Mouse (Mus musculus) regulatory T cell (primary cell): ENCODE data around the gene Npff.

Experiments used
- in situ Hi-C: fragments of 300-600 bp; cut with MboI, MseI; formaldehyde crosslinking; loops from one replicate; pipeline ENCODE4 v1.15.1; 2025; ENCODE audit warnings: high pct_unique_total_duplicates

Gene Npff

DNA sequence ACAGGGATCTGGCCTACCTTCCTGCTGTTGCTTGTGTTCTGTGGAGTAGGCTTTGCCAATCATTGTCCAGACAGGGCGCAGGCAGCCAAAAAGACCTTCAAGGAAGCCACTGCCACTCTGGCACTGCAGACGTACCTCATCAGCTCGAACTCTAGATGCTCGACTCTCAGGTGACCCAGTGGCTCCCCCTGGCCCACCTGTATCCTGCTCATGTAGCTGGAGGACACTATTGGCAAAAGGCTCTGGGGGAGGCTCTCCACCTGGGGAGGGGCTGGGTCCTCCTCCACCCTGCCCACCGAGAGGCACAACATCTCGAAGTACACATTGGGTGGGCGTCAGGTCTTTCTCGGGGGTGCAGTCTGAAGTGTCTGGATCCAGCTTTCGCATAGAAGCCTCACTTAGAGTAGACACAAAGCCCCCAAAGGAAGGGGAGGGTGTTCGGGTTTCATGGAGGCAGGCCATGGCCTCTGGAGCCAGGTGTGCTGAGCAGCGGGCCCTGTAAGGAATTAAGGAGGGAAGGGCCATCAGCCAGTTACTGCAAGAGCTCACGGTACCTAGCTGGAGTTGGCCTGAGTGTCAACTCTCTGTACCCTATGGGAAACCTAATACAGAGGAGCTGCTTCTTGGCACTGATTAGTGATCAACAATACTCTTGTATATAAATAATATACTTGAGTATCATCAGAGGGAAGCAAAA lies 19.5 kb downstream of the Npff start:
- in situ Hi-C loops: no loop called here

DNA sequence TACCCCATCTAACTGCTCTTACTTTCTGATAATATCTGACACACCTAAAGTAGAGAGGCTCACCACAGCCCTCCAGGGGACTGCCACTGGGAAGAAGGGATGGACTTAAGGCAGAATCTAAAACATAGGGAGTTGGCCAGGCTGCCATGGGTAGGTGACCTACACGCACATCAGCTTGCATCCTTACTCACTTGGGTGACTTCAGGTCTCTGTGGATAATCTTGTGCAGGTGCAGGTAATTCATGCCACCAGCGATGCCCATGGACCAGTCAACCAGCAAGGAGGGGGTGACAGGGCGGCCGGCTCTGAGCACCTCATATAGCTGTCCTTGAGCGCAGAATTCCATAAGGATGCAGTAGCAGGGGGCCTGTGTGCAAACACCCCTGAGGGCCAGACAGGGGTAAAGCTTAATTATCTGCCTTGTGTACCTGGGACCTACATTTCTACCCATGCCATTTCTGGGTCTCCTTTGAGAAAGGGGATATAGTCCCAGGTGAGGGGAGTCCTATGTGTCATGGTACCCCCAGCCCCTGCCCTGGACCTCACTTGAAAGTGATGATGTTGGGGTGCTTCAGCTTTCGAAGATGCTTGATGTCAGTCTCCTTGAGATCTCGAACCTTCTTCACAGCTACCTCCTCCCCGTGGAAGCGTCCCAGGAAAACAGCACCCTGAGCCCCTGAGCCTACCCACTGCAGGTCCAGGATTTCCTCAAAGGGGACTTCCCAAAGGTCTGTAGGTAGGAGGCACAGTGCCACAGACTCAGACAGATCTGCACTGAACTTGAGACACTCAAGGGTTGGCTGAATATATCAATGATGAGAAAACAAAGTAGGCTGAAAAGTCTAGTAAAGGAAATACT lies 20.6 kb downstream of the Npff start:
- in situ Hi-C loops: no loop called here

DNA sequence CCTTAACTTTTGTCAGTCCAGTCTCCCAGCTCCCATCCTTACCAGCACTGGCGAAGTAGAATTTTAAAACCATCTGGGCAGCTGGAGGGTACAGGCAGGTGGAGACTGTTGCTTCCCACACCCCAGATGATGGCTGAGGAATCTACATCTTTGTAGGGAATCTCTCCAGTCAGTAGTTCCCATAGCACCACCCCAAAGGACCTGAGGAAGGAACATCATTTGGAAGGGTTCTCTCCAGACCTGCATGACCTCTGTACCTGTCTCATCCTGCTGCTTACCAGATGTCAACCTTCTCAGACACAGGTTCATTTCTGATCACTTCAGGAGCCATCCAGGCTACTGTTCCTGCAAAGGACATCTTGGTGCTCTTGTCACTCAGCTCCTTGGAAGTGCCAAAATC lies 21.3 kb downstream of the Npff start, which contains the start of gene Gm10337:
TSS of gene Gm10337 (plus strand) at position 276 of the 400 bp plus-strand sequence.
- in situ Hi-C loops: no loop called here

- in situ Hi-C loops: no loop called here
These were observed 22.4 kb downstream of the Npff start for GRCm38 (mm10) chr15:102502254-102502840.

DNA sequence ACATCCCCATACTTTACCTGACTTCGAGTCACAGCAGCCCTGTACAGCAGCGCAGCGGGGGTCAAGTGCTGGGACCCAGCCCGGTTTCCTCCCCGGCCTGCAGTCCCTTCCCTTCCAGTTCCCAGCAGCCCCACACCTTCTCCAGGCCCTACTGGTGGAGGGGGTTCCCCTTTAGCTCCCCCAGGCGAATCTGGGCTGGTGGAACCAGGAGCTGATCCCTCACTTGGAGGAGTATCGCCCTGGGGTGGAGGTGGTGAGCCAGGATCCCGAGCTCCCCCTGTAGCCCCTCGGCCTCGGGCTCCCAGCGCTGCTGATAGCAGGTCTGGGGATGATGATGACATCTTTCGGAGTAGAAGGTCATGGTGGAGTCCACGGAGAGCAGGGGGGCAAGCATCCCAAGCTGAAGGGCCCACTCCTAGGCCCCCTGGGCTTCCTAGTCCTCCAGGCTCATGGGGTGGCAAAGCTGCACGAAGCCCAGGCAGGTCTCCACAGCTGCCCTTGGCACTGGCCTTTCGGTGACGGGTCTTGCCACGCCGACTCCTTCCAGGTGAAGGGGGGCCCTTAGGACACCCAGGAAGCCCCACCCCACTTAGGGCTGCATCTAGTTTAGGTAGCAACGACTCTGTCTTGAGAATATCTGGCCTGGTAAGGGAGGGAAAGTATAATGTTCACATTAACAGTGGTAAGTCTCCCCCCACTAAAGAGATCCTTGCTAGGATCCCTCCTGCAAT lies 23.5 kb downstream of the Npff start:
- in situ Hi-C loops: no loop called here

GRCm38 (mm10) chr15:102500479-102500878 lies 24.3 kb downstream of the Npff start:
- in situ Hi-C loops: no loop called here

DNA sequence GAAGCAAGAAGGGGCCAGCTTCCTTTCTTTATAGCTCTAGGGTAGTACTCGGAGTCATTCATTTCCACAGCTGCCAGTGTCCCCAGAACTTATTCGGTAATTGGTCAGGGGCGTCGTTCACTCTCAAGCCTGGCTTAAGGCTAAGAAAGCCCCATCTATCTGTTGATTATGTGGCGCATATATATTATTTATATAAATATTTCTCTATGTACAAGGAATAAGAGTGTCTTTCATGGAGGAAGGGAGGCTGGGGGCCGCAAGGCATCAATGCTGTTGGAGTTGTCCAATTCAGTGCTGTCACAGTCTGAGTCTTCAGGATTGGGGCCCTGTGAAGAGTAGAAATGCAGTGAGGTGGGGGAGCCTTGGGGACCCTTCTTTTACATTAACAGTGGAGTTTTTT lies 24.9 kb downstream of the Npff start:
- in situ Hi-C loops: no loop called here

DNA sequence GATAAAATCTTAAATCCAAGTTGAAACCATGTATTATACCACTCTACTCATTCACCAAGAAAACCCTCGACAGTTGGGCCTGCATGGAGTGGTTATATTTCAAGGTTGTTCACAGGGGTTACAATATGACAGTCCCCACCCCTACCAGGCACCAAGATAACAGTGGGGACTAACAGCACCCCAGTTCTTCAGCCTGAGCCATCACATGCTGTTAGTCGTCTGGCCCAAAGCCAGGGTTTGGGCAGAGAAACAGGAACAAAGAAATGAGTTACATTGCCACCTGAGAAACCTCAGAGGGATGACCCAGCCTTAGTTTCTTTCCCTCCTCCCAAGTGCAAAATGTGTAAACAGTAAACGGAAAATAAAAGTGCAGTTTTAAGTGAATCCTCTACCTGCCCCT lies 25.4 kb downstream of the Npff start:
- in situ Hi-C loops: no loop called here

DNA sequence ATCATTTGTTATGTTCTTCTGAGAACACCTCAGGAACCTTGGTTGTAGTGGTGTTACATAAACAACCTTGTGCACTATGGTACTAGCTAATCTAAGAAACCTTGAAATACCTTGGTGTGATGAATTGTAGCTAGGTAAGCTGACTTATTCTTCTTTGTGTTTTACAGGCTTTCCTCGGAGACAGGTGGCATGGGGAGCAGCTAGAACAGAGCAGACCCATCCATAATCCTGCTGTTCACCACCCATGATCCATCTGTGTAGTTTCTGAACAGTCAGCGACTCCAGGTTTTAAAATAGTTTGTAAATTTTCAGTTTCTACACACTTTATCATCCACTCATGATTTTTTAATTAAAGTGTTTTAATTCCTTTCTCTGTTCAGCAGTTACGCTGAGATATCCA lies 26.4 kb downstream of the Npff start:
- in situ Hi-C loops: no loop called here

DNA sequence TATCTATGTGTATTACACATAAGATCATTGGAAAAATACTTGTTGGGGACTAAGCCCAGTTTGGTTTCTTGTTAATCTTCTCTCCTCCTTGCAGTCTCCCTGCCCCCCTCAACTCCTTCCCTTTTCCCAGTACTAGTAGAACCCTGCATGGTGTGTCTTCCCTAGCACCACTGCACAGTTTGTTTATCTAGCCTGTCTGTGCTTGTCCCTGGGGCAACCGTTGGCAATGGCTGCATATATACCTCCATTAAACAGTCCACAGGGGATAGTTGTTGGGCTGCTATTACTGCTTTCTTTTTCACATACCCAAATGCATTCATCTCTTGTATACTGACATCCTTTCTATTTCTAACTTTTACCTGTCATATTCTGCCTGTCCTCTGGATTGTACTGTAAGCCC lies 37.1 kb downstream of the Npff start:
- in situ Hi-C loops: no loop called here

- in situ Hi-C loops: no loop called here
These were observed 38.9 kb downstream of the Npff start for GRCm38 (mm10) chr15:102485853-102486252.

DNA sequence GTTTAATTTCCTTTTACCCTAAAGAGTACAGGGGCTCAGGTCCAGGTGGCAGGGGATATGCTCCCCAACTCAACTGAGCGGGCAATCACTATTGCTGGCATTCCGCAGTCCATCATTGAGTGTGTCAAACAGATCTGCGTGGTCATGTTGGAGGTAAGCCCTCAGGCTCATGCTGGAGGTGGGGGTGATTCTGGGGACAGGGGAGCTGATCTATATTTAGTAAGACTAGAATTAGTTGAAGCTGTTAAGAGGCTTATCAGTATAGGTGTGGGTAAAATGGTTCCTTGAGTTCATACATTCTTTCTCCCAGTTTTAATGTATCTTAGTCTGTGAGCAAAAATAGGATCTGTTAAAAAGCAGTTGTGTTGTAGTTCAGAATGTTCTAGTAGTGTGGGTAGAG lies 41.6 kb downstream of the Npff start:
- in situ Hi-C loops: no loop called here

- in situ Hi-C loops: no loop called here
These were observed 50.2 kb downstream of the Npff start for GRCm38 (mm10) chr15:102474520-102474919.
